Mouse (Mus musculus) lung, embryonic 16.5 days (tissue): Measurements from ENCODE around the gene Hdgfl3. TPM values are rescaled to one million over a fixed set of nuclear protein-coding genes. Genes with fewer than 3 reads are reported as not detected.

ENCODE experiments used
- ATAC-seq: fragments of 200-750 bp; cut with Nextera tagmentation; 2 replicates; pipeline ENCODE4 v1.8.0; 2017; ENCODE audit warnings: low read depth, mild to moderate bottlenecking, moderate library complexity
- H3K27ac ChIP-seq: fragments of 300-500 bp; sonication (generic); 2 replicates; pipeline ENCODE4 v1.5.1; 2014; ENCODE audit warnings: mild to moderate bottlenecking, control low read depth, low read length
- H3K27me3 ChIP-seq: fragments of 300-500 bp; sonication (generic); 2 replicates; pipeline ENCODE4 v1.6.1; 2014; ENCODE audit warnings: low read depth, low read length, mixed read lengths; ENCODE audit not compliant: control insufficient read depth, insufficient read depth
- H3K36me3 ChIP-seq: fragments of 300-500 bp; sonication (generic); 2 replicates; pipeline ENCODE4 v1.6.1; 2014; ENCODE audit warnings: low read length; ENCODE audit not compliant: control insufficient read depth, insufficient read depth
- H3K4me1 ChIP-seq: fragments of 300-500 bp; sonication (generic); replicated peaks from 2 replicates; pipeline ENCODE4 v1.6.1; 2014; ENCODE audit warnings: low read length, mixed read lengths; ENCODE audit not compliant: control insufficient read depth, insufficient read depth
- H3K4me2 ChIP-seq: fragments of 300-500 bp; sonication (generic); 2 replicates; pipeline ENCODE4 v1.6.1; 2014; ENCODE audit warnings: low read depth, low read length, control low read depth
- H3K4me3 ChIP-seq: fragments of 300-500 bp; sonication (generic); 2 replicates; pipeline ENCODE4 v1.5.1; 2014; ENCODE audit warnings: mild to moderate bottlenecking, low read length, control low read depth
- H3K9ac ChIP-seq: fragments of 300-500 bp; sonication (generic); 2 replicates; pipeline ENCODE4 v1.6.1; 2014; ENCODE audit warnings: low read length, control low read depth
- H3K9me3 ChIP-seq: fragments of 300-500 bp; sonication (generic); 2 replicates; pipeline ENCODE4 v1.6.1; 2016; ENCODE audit warnings: low read length; ENCODE audit not compliant: control insufficient read depth
- WGBS: fragments of 180-500 bp; shearing (Covaris S2); extraction: QIAGEN DNeasy Blood & Tissue Kit; methylation state at CpG from one replicate; pipeline ENCODE4 v1.1.7; 2014; 5-methylcytosine and 5-hydroxymethylcytosine counted together
- polyA plus RNA-seq: library from polyadenylated mRNA; unstranded; fragments of >200 nt; fragmentation: Nextera tagmentation; extraction: Ambion mirVana; gene quantifications from 2 replicates; pipeline ENCODE4 v1.2.1, GENCODE M21; 2015

The Hdgfl3 gene
- 6.6 and 7.4 TPM in 2 replicates for polyA plus RNA-seq

DNA sequence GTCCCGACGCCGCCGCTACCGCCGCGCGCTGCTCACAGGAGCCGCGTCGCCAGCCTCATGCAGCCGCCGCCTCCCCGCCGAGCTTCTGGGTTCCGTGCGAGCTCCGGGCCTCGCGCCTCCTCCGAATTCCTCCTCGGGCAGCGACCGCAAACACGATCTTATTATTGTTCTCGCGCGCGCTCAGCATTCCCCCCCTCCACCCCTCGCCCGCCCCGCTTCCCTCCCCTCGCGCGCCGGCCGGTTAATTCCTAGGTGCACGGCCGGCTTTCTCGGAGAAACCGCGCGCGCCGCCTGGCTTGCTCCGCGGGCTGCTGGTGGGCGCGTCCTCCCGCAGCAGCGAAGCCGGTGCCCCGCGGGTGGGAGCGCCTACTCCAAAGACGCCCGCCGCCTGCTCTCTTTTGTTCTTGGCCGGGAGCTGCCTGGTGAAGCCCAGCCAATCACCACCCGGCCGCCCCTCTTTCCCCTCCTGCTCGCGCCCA, at the start of gene Hdgfl3:
Gene Hdgfl3 (minus strand): TSS at position 207 of the 479 bp plus-strand sequence.
- peak within 1 kb of the TSS; percentile 87 for H3K4me2 ChIP-seq
- peak within 1 kb of the TSS; percentile 77 for H3K4me3 ChIP-seq
- H3K9me3 ChIP-seq: no peaks in the 10 kb centered on the region
- under 1% methylated on average over 37 of the region's 63 CpGs for WGBS
- peaks cover 32% of the 10 kb centered on the region for H3K27me3 ChIP-seq
- peak; percentile 89 for ATAC-seq
- H3K9ac ChIP-seq: peak within 1 kb of the TSS; percentile 80
- no peaks in the 10 kb centered on the region; the same call in 1 of the 2 replicates for H3K4me1 ChIP-seq
- H3K27ac ChIP-seq: peak within 1 kb of the TSS; percentile 50
- H3K36me3 ChIP-seq: no peaks in the 10 kb centered on the region

DNA sequence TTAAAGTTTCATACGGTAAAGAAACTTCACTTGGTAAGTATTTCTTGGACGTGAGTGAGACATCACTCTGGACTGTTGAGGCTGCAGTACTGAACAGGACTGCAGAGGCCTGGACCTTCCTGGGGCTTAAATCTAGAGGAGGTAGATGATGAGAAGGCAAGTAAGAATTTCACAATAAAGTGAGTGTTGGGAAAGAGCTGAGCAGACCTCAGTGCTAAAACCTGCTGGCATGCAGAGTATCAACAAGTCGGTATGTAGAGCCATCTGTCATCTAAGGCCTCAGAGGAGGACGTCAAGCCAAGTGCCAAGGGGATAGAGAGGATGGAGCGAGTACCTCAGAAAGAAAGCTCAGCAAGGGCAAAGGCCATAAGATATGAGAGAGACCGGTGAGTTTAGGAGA, 49.4 kb upstream of the Hdgfl3 start:
- Histone ChIP-seq H3K4me3 (no peak overlapping the region), H3K4me2 (no peak overlapping the region), H3K9ac (no peak overlapping the region), H3K36me3 (no peaks in the 10 kb centered on the region), H3K27me3 (peaks cover 2% of the 10 kb centered on the region), H3K27ac (no peak overlapping the region), H3K9me3 (no peaks in the 10 kb centered on the region), H3K4me1 (no peaks in the 10 kb centered on the region)
- WGBS: 57% methylated on average over 6 of the region's 6 CpGs
- no peak for ATAC-seq

DNA sequence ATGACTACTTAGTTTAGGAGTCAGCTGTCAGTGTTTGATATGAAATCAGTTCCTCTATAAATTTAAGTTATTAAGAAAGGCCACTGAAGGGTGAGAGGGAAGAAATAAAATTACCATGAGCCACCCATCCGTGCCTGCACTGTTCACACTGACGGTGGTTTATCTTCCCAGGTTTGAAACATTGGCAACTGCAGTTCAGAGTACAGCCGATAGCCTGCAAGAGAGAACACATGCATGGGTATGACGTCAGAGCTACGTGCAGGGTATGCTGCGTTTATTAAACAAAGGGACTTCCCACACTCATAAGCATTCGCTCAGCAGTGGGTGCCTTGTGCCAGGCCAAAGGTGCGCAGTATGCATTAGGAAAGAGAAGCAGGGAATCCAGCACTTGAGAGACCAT, 44.0 kb upstream of the Hdgfl3 start:
- Histone ChIP-seq H3K4me3 (no peak overlapping the region), H3K27ac (no peak overlapping the region), H3K9ac (no peak overlapping the region), H3K4me2 (no peak overlapping the region), H3K9me3 (no peaks in the 10 kb centered on the region), H3K4me1 (no peaks in the 10 kb centered on the region), H3K36me3 (no peaks in the 10 kb centered on the region), H3K27me3 (no peaks in the 10 kb centered on the region; the same call in 1 of the 2 replicates)
- ATAC-seq: no peak
- 55% methylated on average over 8 of the region's 8 CpGs for WGBS

DNA sequence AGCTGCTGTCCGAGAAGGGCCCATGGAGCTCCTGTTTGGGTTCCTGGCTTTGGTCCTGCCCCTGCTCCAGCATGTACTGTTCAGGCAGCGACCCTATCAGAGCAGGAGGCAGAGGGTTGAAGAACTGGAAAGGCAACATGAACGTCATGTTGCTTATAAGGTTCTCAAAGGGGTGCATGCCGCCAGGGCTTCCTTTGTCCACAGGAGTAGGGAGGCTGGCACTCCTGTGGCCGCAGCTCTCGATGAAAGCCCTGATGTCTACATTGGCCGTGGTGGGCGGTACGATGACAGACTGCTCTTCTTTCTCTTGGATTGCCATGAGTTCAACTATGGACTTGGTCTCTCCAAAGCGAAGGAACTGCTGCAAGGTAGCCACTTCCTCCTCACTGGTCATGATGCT, 40.3 kb upstream of the Hdgfl3 start:
- ATAC-seq: no peak
- no peak overlapping the region for H3K9ac ChIP-seq
- no peak overlapping the region for H3K27ac ChIP-seq
- no peak overlapping the region for H3K4me3 ChIP-seq
- H3K27me3 ChIP-seq: no peaks in the 10 kb centered on the region; the same call in 1 of the 2 replicates
- H3K4me2 ChIP-seq: no peak overlapping the region
- WGBS: 81% methylated on average over 10 of the region's 10 CpGs
- no peaks in the 10 kb centered on the region for H3K9me3 ChIP-seq
- no peaks in the 10 kb centered on the region for H3K36me3 ChIP-seq
- H3K4me1 ChIP-seq: no peaks in the 10 kb centered on the region

DNA sequence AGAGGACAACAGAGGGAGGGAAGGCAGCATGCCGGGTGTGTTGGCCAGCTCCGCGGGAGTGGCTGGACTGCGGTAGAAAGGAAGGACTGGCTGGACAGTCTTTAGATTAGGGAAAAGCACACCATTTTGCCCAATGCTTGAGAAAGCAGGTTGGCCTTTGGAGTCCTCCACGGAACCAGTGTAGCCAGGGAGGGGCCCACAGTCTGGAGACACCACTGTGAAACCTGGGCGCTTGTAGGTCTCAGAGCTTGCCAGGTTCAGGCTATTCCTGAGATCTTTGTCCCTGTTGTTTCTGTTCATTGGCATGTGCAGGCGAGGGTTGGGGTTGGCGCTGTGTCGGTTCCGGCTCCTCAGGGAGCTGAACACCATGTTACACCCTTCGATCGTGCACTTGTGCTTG, 39.7 kb upstream of the Hdgfl3 start:
- 92% methylated on average over 12 of the region's 12 CpGs for WGBS
- Histone ChIP-seq H3K9me3 (no peaks in the 10 kb centered on the region), H3K4me2 (no peak overlapping the region), H3K9ac (no peak overlapping the region), H3K27ac (no peak overlapping the region), H3K4me3 (no peak overlapping the region), H3K36me3 (no peaks in the 10 kb centered on the region), H3K4me1 (no peaks in the 10 kb centered on the region), H3K27me3 (no peaks in the 10 kb centered on the region; the same call in 1 of the 2 replicates)
- ATAC-seq: no peak

DNA sequence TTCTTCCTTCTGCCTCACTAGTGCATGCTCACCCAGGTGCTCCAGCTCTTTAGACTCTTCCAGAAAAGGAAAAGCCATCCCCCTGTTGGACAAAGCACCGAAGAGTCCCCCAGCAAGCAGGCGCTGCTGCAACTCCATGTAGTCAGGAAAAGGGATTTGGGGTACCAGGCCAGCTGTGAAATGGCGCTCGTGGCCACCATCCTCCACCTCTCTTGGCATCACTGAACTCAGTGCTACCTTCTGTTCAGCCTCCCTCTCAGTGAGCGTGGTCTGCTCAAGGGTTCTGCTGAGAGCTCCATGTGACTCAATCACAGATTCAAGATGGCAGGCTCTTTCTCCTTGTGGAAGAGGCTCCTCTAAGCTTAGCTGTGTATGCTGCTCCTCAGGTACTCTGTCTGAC, 39.1 kb upstream of the Hdgfl3 start:
- no peak overlapping the region for H3K4me2 ChIP-seq
- no peak for ATAC-seq
- 95% methylated on average over 5 of the region's 5 CpGs for WGBS

DNA sequence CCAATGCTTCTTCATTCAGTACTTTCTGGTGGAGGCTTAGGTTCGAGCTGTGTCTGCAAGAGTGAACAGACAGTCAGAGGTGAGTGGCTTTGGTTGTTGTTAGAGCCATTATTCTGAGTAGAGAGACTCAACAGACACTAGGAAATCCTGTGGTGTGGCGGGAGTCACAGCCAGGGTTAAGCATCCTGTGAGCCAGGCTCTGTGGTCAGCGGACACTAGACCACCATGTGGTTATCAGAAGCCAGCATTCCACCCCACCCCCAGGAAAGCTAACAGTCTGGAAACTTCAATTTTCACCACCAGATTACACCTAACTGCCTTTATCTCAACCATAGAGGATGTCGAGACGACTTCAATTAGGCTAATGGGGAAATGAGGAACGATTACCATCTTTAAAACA, 34.7 kb upstream of the Hdgfl3 start:
- H3K4me1 ChIP-seq: no peaks in the 10 kb centered on the region
- H3K4me3 ChIP-seq: no peak overlapping the region
- H3K27ac ChIP-seq: no peak overlapping the region
- no peaks in the 10 kb centered on the region for H3K36me3 ChIP-seq
- H3K9ac ChIP-seq: no peak overlapping the region
- H3K9me3 ChIP-seq: no peaks in the 10 kb centered on the region
- ATAC-seq: no peak
- WGBS: 68% methylated on average over 6 of the region's 6 CpGs
- no peaks in the 10 kb centered on the region for H3K27me3 ChIP-seq
- no peak overlapping the region for H3K4me2 ChIP-seq

More for the DNA sequence above, 39.1 kb upstream of the Hdgfl3 start:
- H3K9ac ChIP-seq: no peak overlapping the region
- no peaks in the 10 kb centered on the region for H3K4me1 ChIP-seq
- H3K27me3 ChIP-seq: no peaks in the 10 kb centered on the region; the same call in 1 of the 2 replicates
- no peak overlapping the region for H3K27ac ChIP-seq
- no peaks in the 10 kb centered on the region for H3K9me3 ChIP-seq
- no peaks in the 10 kb centered on the region for H3K36me3 ChIP-seq
- no peak overlapping the region for H3K4me3 ChIP-seq

DNA sequence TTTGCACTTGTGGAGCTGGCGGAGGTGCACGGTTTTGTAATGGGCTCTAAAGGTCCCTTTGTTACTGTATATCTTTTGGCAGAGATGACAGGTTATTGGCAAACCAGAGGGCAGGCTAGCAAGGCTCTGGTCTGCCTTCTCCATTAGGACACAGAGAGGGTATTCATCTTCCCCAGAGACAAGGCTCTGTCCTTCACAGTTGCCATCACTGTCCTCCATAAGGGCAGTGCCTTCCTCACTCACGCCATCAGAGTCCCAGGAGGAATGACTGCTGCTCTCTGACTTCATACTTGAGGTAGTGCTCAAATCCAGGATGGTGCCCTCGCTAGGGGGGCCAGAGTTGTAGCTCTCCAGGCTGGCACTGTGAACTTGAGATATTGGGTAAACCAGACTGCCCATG, 34.2 kb upstream of the Hdgfl3 start:
- WGBS: 76% methylated on average over 4 of the region's 4 CpGs
- H3K36me3 ChIP-seq: no peaks in the 10 kb centered on the region

DNA sequence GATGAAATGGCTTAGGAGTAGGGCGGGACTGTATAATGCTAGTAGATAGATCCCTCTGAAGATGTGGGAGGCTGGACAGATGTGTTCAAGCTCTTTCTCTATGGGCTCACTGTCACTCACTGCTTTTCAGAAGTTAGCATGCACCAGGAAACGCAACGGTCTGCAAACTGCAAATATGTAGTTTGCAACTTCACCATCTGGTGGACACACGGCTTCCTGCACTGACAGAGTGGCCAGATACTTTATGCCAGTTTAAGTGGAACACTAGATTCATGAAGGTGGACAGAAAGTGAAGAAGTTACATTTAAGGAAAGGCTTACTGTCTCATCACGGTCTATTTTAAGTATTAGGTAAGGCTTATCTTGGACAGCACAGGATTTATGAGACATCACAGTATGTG, 31.9 kb upstream of the Hdgfl3 start:
- Histone ChIP-seq H3K27me3 (no peaks in the 10 kb centered on the region), H3K4me2 (no peak overlapping the region), H3K4me1 (no peaks in the 10 kb centered on the region), H3K4me3 (no peak overlapping the region), H3K9ac (no peak overlapping the region), H3K27ac (no peak overlapping the region), H3K36me3 (no peaks in the 10 kb centered on the region), H3K9me3 (no peaks in the 10 kb centered on the region)
- 65% methylated on average over 5 of the region's 5 CpGs for WGBS
- no peak for ATAC-seq

More for the DNA sequence above, 34.2 kb upstream of the Hdgfl3 start:
- no peak overlapping the region for H3K27ac ChIP-seq
- no peak overlapping the region for H3K4me2 ChIP-seq
- H3K4me1 ChIP-seq: no peaks in the 10 kb centered on the region
- H3K9ac ChIP-seq: no peak overlapping the region
- H3K4me3 ChIP-seq: no peak overlapping the region
- ATAC-seq: no peak
- H3K27me3 ChIP-seq: no peaks in the 10 kb centered on the region
- no peaks in the 10 kb centered on the region for H3K9me3 ChIP-seq

DNA sequence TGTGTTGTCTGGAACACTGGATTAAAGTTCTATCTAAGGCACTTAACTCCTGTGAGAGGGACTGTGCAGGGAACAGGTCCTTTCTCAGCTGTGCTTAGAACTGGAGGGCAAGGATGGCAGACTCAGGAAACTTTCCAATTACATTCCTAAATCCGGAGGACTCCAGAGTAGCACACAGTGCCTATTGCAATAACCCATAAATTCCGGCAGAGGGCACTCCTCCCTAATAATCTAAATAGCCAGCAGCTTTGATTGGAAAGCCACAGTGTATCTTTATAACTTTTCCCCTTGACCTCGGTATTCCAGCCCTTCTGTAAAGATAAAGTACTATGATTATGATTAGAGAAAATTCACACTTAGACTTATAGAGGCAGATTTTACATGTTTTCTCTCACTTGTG, 25.4 kb upstream of the Hdgfl3 start:
- H3K27ac ChIP-seq: no peak overlapping the region
- no peaks in the 10 kb centered on the region for H3K36me3 ChIP-seq
- no peak overlapping the region for H3K9ac ChIP-seq
- ATAC-seq: no peak
- no peaks in the 10 kb centered on the region for H3K4me1 ChIP-seq
- H3K4me2 ChIP-seq: no peak overlapping the region
- no peaks in the 10 kb centered on the region for H3K9me3 ChIP-seq
- under 1% methylated on average over 3 of the region's 3 CpGs for WGBS
- no peaks in the 10 kb centered on the region for H3K27me3 ChIP-seq
- no peak overlapping the region for H3K4me3 ChIP-seq
